Mouse (Mus musculus) layer of hippocampus, postnatal 14 days (tissue): ENCODE results near the gene Magix. TPM values are rescaled to one million over a fixed set of nuclear protein-coding genes. Genes with fewer than 3 reads are reported as not detected.

Source experiments
- DNase-seq, 2 experiments: peaks; one replicate each; pipeline ENCODE4 v3.0.0; 2021 to 2022; ENCODE audit warnings: low spot score in 2 of 2, mixed read lengths in 1 of 2
- total RNA-seq, 2 experiments: library from RNA; stranded (reverse); gene quantifications; 2 replicates each; pipeline ENCODE4 v1.2.3; 2021

The Magix gene
- total RNA-seq, 2 experiments from 2014 or later, result 0.25 to 0.31 TPM

DNA sequence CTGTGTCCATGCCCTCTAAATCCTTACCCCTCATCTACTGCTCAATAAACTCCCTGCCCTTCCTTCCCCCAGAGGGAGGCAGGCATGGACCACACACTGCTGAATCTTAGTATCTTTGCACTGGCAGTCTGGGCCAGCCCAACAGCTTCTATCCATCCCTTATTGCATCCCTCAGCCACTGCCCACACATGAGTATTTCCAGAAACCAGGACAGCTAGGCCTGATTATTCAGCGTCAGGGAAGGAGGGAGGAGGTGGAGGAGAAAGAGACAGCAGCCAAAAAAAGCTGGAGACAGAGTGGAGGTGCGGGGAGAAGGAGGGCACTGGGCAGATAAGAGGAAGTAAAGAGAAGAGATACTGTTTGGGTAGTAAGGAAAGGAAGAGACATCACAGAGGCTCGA, 46.0 kb downstream of the Magix start:
- no peak for DNase-seq

DNA sequence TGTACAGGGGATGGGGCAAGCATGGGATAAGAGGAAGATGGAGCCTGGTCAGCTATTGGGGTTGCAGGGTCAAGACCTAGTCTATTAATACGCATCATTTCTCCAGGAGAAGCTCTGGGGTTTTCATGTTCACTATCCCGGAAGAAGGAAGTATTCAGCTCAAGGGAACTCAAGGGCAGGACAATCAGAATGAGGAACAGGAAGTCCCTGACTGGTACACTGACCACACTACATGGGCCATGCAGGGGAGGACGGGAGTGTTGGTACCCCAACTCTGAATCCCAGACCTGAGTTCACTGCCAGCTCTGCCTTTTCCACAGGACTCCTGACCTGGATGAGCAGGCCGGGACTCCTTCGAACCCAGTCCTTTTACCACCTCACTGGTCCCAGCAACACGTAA, 48.5 kb downstream of the Magix start:
- DNase-seq, result no peak

Other genes starting within 250 kb of the Magix start
- gene Foxp3, start 107.6 kb downstream of the Magix start, total RNA-seq, result under 1 TPM in 1 of 2 experiments, not detected in 1; 0.24 TPM
- 10 to 100 TPM; 16.5 to 16.7 TPM for gene Ppp1r3f, start 107.0 kb downstream of the Magix start, total RNA-seq
- 10 to 100 TPM; 22.6 to 24.5 TPM for gene Ccdc22, start 75.7 kb downstream of the Magix start, total RNA-seq
- gene Cacna1f, start 74.2 kb downstream of the Magix start, total RNA-seq, result under 1 TPM in 1 of 2 experiments, not detected in 1; 0.21 TPM
- gene Syp, start 42.8 kb downstream of the Magix start, total RNA-seq, result 1,000 to 10,000 TPM; 1,862 to 1,901 TPM
- 1 to 10 TPM; 1.5 to 1.6 TPM for gene Prickle3, start 24.0 kb downstream of the Magix start, total RNA-seq
- gene Plp2, start 9.9 kb downstream of the Magix start, total RNA-seq, result 1 to 10 TPM; 7.0 to 9.6 TPM
- gene Gpkow, start 15.9 kb upstream of the Magix start, total RNA-seq, result 10 to 100 TPM; 33.2 to 36.3 TPM
- 10 to 100 TPM; 47.7 to 48.1 TPM for gene Wdr45, start 33.1 kb upstream of the Magix start, total RNA-seq
- gene Gm45208, start 41.0 kb upstream of the Magix start, total RNA-seq, result not detected
- gene Praf2, start 47.2 kb upstream of the Magix start, total RNA-seq, result 100 to 1,000 TPM in 1 of 2 experiments, 10 to 100 TPM in 1; 98.2 to 107 TPM
- 10 to 100 TPM; 15.5 to 19.6 TPM for gene Ccdc120, start 69.7 kb upstream of the Magix start, total RNA-seq
- 10 to 100 TPM; 31.7 to 34.4 TPM for gene Tfe3, start 81.3 kb upstream of the Magix start, total RNA-seq
- 10 to 100 TPM; 88.1 to 98.9 TPM for gene Gripap1, start 108.5 kb upstream of the Magix start, total RNA-seq
- 10 to 100 TPM in 1 of 2 experiments, 1 to 10 TPM in 1; 9.8 to 10.0 TPM for gene Kcnd1, start 141.0 kb upstream of the Magix start, total RNA-seq
- 10 to 100 TPM; 64.1 to 64.9 TPM for gene Otud5, start 160.1 kb upstream of the Magix start, total RNA-seq
- 10 to 100 TPM; 43.2 to 49.5 TPM for gene Pim2, start 197.0 kb upstream of the Magix start, total RNA-seq
- gene Slc35a2, start 202.8 kb upstream of the Magix start, total RNA-seq, result 10 to 100 TPM; 45.9 to 52.7 TPM
- gene Pqbp1, start 218.0 kb upstream of the Magix start, total RNA-seq, result 10 to 100 TPM; 72.6 to 80.1 TPM
- gene Timm17b, start 218.1 kb upstream of the Magix start, total RNA-seq, result 10 to 100 TPM; 20.8 to 23.9 TPM
- not detected for gene Gm10491, start 226.6 kb upstream of the Magix start, total RNA-seq
- not detected for gene Gm10490, start 228.3 kb upstream of the Magix start, total RNA-seq
- gene Pcsk1n, start 238.6 kb upstream of the Magix start, total RNA-seq, result 100 to 1,000 TPM; 340 to 344 TPM
- not detected for gene Eras, start 247.4 kb upstream of the Magix start, total RNA-seq